Mouse (Mus musculus): Measurements from ENCODE around the gene Npc2. TPM values are rescaled to one million over a fixed set of nuclear protein-coding genes. Genes with fewer than 3 reads are reported as not detected.

The Npc2 gene
- total RNA-seq (2017) = 69.6 to 85.5 TPM (median 78.1 TPM) in 3 replicates

DNA sequence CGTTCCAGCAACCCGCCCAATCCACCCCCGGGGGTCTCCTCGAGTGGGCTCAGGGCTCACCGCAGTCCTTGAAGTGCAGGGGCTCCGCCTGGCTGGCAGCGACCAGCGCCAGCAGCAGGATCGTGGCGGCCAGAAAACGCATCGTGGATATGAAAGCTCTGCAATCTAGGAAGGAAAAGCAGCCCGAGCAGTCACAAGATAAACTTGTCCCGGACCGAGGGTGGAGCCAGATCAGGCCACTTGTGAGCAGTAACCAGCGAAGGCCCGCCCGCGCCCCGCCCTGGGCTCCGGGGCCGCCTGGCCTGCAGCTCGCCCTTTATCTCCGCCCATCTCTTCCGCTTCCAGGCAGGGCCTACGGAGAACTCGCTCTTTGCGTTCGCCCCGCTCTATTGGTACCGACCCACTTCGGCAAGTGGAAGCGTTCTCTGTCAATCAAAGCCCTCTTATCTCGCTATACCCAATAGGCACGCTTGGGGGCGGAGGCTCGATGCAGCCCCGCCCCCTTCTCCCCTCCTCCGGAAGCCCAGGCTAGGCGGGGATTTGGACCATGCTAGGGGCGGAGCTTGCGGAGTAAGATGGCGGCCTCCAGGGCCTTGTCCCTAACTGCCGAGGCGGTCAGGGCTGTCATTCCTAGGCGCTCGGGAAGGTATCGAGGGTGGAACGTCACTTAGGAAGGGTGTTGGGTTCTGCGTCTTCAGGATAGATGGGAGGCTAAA lies at the start of gene Npc2, which contains the start of gene Isca2:
Gene Npc2, minus strand, starts transcription at position 427 of the 716 bp plus-strand sequence.
Gene Isca2, plus strand, starts transcription at position 526 of the 716 bp plus-strand sequence.
- peak; percentile 96 for ATAC-seq (replicated peaks; ENCODE audit: insufficient number of reproducible peaks, low FRiP score, low TSS enrichment, poor library complexity, severe bottlenecking)

DNA sequence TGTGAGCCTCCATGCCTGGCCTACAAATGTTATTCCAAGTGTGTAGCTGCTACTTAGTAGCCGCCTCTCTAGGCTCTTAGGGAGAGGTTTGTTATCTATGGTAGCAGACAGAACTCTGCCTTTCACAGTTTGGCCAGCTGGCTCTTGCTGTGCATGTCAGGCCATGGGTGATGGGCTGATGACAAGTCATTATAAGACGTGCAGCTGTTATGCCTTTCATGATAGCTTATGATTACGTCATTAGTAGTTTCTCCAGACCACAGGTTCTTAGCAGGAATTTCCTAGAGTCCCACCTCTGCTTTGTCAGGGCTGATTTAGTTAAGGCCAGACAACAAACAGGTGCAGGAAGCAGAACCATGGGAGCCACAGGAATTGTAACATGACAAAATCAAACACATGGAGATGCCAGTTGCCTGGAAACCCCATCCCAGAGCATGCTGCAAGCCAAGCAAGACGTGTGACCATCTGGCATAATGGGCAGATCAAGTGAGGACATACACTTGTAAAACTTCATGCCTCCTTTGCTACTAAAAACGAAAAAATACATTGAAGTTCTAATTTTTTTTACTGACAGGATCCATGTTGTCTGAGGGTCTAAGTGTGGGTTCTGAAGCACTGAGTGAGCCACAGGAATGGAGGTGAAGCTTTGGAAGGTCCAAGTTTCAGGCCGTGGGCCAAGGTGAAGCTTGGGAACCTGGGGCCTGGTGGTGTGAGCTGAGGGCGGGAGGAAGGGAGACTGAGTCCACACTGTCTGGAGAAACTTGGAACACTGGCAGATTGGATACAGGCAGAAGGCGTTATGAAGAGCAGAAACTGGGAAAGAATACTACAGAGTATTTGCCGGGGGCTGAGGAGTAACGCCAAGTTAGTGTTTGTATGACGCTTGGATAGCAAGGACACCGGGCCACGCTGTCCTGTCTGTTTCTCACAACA lies 46.5 kb upstream of the Npc2 start:
- no peak for ATAC-seq (replicated peaks; ENCODE audit: insufficient number of reproducible peaks, low FRiP score, low TSS enrichment, poor library complexity, severe bottlenecking)

DNA sequence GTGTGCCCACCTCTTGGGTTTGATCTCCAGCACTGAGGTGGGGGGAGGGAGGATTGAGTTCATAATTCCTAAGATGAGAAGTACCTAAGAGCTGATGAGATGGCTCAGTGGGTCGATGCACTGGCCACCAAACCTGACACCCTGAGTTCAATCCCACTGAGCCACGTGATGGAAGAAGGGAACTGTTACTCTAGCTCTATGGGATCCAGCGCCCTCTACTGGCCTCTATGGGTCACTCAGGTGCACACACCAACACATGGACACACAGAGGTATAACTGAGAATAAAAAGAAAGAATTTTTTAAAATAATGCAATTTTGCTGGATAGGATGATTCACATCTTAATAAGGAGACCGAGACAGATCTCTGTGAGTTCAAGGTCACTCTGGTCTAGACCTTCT lies 45.5 kb upstream of the Npc2 start:
- ATAC-seq (replicated peaks; ENCODE audit: insufficient number of reproducible peaks, low FRiP score, low TSS enrichment, poor library complexity, severe bottlenecking) = no peak

- ATAC-seq (replicated peaks; ENCODE audit: insufficient number of reproducible peaks, low FRiP score, low TSS enrichment, poor library complexity, severe bottlenecking) = no peak
These were observed 41.8 kb upstream of the Npc2 start for GRCm38 (mm10) chr12:84814663-84815325.

DNA sequence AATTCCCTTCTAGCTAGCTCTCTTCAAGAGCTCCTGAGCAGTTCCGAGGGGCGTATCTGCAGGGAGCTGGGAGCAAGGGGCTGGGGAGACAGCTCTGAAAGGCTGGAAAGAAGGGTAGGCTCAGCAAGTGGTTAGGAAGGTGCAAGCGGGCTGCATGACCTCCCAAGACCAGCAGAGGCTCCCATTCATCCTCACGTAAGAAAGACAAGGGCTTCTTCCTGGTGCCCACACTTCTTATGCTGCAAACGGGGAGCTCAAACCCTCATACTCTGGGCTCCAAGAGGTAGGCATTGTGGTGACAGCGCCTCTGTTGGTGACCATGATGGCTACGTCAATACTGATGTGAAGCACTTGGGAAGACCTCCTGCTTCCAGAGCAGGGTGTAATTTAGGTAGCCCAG lies 40.8 kb upstream of the Npc2 start:
- no peak for ATAC-seq (replicated peaks; ENCODE audit: insufficient number of reproducible peaks, low FRiP score, low TSS enrichment, poor library complexity, severe bottlenecking)

DNA sequence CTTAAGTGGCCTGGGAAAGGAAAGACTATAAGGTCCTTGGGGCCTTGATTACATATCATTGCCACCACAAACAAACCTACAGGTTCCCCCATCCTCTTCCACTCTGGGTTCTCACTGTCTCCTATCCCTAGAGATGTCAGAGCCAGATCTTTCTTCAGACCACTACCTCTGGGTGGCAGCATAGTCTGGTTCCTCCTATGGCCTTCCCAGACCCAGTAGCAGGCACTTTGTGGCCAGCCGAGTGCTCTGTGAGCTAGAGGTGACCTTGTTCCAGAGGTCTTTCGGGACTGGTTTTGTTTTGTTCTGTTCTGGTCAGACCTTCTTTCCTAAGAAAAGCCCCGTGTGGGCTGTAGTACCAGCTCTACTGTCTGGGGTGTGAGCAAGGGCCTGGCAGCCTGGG lies 39.1 kb upstream of the Npc2 start:
- ATAC-seq (replicated peaks; ENCODE audit: insufficient number of reproducible peaks, low FRiP score, low TSS enrichment, poor library complexity, severe bottlenecking) = no peak

- ATAC-seq (replicated peaks; ENCODE audit: insufficient number of reproducible peaks, low FRiP score, low TSS enrichment, poor library complexity, severe bottlenecking) = no peak
These were observed 38.6 kb upstream of the Npc2 start for GRCm38 (mm10) chr12:84811510-84811909.

DNA sequence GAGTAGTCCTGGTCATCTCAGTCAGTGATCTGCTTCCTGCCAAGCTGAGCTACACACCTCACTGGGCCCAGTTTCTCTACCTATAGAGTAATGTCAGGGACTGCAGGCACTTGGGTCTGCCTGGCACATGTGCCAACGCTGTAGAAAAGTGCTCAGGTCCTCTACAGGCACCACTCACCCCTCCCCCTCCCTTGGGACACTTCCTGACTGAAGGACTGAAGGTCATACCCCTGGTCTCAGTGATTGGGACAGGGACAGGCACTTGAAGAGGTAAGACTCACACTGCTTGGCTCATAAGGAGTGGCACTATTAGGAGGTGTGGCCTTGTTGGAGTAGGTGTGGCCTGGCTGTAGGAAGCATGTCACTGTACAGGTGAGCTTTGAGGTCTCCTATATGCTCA lies 37.9 kb upstream of the Npc2 start:
- no peak for ATAC-seq (replicated peaks; ENCODE audit: insufficient number of reproducible peaks, low FRiP score, low TSS enrichment, poor library complexity, severe bottlenecking)

DNA sequence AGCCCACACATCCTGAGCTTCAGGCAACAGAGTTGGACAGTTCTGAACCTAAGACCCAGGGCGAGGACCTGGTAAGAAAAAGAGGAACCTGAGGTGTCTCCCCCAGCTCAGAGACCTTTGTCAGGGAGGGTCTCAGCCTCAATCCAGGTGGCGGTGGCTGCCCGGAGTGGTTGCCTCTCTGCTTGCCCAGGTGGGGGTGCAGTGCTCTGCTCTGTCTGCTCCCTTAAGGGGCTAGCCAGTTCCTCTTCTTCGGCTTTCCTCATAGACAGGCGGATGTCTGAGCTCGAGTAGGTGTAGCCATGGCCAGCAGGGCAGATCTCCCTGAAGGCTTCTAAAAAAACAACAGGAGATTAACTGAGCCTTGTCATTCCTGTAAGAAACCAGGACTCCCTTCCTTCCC lies 36.1 kb upstream of the Npc2 start:
- ATAC-seq (replicated peaks; ENCODE audit: insufficient number of reproducible peaks, low FRiP score, low TSS enrichment, poor library complexity, severe bottlenecking) = no peak

GRCm38 (mm10) chr12:84807351-84807750 lies 34.4 kb upstream of the Npc2 start:
- no peak for ATAC-seq (replicated peaks; ENCODE audit: insufficient number of reproducible peaks, low FRiP score, low TSS enrichment, poor library complexity, severe bottlenecking)

GRCm38 (mm10) chr12:84806726-84807125 lies 33.8 kb upstream of the Npc2 start:
- no peak for ATAC-seq (replicated peaks; ENCODE audit: insufficient number of reproducible peaks, low FRiP score, low TSS enrichment, poor library complexity, severe bottlenecking)

DNA sequence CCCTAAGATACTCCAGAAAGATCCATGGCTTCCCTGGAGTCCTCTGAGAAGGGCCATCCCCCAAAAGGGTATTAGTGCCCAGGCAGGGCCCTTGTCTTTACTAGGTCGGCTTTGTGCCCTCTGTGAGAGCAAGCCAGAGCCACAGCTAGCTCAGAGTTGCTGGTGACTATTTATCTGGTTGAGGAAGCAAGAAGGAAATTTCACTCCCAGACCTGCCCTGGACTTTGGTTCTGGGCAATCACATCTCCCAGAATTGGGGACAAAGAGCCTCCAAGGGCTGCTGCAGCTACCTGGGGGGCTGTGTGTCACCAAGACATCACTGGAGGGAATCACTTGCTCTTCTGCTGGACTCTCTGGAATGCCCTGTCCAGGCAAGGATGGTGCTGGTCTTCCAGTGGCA lies 33.1 kb upstream of the Npc2 start:
- ATAC-seq (replicated peaks; ENCODE audit: insufficient number of reproducible peaks, low FRiP score, low TSS enrichment, poor library complexity, severe bottlenecking) = no peak

DNA sequence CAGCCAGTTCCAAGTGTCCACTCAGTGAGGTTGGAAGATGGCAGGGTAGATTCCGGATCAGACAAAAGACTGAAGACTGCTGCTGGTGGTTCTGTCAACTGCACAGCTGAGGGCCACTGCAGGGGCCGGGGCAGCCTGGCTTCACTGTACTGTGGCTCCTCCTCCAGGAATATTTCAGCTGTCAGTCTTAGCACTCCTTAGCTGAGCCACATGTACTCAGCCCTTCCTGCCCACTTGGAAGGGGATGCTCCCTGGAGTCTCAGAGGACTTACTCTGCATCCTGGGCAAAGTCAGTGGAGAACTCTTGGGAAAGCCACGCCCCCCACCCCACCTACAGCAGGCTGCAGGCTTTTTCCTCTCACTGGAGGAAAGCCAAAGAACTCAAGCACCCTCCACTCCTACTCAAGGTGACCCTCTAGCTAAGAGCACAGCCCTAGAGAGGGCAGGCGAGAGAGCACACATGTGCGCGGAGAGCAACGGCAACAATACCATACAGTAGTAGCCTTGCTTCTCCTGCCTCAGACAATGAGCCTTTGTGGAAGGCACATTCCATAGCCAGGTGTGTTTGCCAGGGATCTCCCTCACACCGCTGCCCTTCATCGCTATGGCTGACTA lies 32.4 kb upstream of the Npc2 start:
- ATAC-seq (replicated peaks; ENCODE audit: insufficient number of reproducible peaks, low FRiP score, low TSS enrichment, poor library complexity, severe bottlenecking) = no peak

- ATAC-seq (replicated peaks; ENCODE audit: insufficient number of reproducible peaks, low FRiP score, low TSS enrichment, poor library complexity, severe bottlenecking) = no peak
These were observed 29.7 kb upstream of the Npc2 start for GRCm38 (mm10) chr12:84802625-84803024.

- no peak for ATAC-seq (replicated peaks; ENCODE audit: insufficient number of reproducible peaks, low FRiP score, low TSS enrichment, poor library complexity, severe bottlenecking)
These were observed 28.7 kb upstream of the Npc2 start for GRCm38 (mm10) chr12:84801532-84802110.

GRCm38 (mm10) chr12:84800419-84800818 lies 27.5 kb upstream of the Npc2 start:
- ATAC-seq (replicated peaks; ENCODE audit: insufficient number of reproducible peaks, low FRiP score, low TSS enrichment, poor library complexity, severe bottlenecking) = no peak

DNA sequence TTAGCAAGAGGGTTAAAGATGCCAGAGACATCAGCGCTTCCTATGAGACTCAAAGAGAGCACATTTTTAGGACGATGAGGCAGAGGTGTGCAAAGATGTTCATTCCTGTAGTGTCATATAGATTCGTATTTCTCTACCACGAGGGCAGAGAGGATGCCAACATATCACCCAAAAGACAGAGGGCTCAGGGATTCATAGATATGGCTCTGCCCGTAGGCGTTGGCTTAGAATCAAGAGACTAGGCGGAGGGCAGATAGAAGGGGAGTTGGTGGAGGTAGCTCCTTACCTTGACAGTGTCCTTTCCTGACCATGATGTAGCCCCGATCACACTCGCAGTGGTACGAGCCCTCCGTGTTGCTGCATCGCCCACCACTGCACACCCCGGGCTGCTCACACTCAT lies 26.1 kb upstream of the Npc2 start:
- ATAC-seq (replicated peaks; ENCODE audit: insufficient number of reproducible peaks, low FRiP score, low TSS enrichment, poor library complexity, severe bottlenecking) = no peak

DNA sequence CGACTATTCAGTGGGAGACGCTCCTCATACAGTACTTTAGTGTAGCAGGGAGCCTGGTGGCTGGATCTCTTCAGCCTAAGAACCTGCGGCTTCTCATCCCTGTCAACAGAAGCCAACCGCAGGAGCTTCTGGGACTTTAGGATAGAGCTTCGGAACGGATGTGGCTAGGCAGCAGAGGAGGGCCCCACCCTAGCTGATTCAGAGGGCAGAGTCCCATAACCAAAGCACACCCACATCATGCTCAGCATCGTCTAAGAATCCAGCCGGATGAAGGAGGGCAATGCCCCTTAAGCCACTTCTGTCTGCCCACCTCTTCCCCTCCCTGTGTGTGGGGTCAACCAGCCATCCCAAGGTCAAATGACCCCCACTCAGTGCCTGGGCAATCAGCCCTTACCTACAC lies 21.7 kb upstream of the Npc2 start:
- no peak for ATAC-seq (replicated peaks; ENCODE audit: insufficient number of reproducible peaks, low FRiP score, low TSS enrichment, poor library complexity, severe bottlenecking)

DNA sequence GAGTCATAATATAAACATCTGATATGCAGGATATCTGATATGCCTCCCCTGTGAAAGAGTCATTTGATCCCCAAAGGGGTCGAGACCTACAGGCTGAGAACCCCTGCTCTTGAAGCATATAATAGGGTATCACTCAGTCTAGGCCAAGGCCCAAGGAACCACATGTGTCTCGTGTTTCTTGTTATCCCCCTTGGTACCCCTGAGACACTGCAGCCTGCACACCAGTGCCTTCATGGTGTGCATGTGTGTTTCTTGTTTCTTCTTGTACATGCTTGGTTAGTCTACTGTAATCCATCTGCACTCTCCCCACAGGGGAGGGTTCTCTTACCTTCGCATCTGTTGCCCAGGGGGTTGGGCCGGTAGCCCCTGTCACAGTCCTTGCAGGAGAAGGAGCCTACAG lies 19.7 kb upstream of the Npc2 start:
- ATAC-seq (replicated peaks; ENCODE audit: insufficient number of reproducible peaks, low FRiP score, low TSS enrichment, poor library complexity, severe bottlenecking) = no peak

Data from monocyte, adult 5-6 weeks (primary cell).